Mouse (Mus musculus): Measurements from ENCODE around the gene P2ry12. TPM values are rescaled to one million over a fixed set of nuclear protein-coding genes. Genes with fewer than 3 reads are reported as not detected.

The P2ry12 gene
- polyA plus RNA-seq, 1 experiment from 2014 or later = 4.9 TPM

DNA sequence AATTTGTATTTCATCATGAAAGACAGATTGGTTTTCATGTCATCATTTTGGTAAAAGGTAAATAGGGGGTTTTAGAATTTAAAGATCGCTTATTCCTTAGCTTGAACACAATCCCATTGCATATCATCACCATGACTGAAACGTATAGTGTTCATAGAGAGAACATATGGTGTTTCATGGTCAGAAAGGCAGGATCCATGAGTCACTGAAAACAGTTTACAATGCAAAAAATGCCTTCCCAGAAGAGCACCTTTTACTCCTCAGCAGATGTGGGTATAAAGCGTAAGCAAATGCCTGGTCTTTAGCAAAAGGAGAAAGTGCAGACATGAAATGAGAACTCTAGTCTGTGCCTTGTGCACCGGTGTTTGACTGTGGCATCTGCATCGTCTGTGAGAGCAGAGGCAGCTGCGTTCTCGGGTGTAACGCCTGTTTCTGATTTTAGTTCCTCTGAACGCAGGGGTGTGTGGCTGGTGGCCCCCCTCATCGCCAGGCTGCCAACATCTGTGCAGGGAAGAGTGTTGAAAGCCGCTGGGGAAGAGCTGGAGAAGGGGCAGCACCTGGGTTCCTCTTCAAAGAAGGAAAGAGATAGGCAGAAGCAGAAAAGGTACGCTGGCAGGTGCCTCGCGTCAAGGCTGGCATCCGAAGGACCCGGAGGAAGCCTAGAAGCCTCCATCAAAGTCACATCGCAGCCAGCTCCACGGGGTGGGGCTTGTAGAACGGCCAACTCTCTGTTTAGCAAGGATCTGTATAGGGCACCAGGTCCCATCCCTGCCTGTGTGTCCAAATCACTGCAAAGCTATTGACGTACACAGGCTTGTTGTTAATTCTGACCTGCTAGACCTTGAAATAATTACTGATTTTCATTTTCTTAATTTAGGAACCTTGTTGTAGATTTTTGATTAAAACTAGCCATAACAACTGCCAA, 4.7 kb downstream of the P2ry12 start:
- no peak overlapping the region for H3K4me2 ChIP-seq (ENCODE audit: low read length)
- H3K4me1 ChIP-seq (ENCODE audit: control insufficient read depth, insufficient read depth, low read length) = peaks cover 5% of the 10 kb centered on the region
- H3K27ac ChIP-seq (ENCODE audit: low read length) = no peak overlapping the region
- WGBS = 91% methylated on average over 20 of the region's 20 CpGs
- no peaks in the 10 kb centered on the region for H3K27me3 ChIP-seq (ENCODE audit: control insufficient read depth, insufficient read depth, low read depth, low read length)
- H3K4me3 ChIP-seq (ENCODE audit: low read depth, low read length) = no peak overlapping the region
- H3K9ac ChIP-seq (ENCODE audit: low read depth, low read length) = no peak overlapping the region
- ATAC-seq = no peak
- no peaks in the 10 kb centered on the region for H3K36me3 ChIP-seq (ENCODE audit: control insufficient read depth, insufficient read depth, low read length)
- H3K9me3 ChIP-seq (replicated peaks; ENCODE audit: control insufficient read depth, low read length, poor library complexity, severe bottlenecking) = no peaks in the 10 kb centered on the region

DNA sequence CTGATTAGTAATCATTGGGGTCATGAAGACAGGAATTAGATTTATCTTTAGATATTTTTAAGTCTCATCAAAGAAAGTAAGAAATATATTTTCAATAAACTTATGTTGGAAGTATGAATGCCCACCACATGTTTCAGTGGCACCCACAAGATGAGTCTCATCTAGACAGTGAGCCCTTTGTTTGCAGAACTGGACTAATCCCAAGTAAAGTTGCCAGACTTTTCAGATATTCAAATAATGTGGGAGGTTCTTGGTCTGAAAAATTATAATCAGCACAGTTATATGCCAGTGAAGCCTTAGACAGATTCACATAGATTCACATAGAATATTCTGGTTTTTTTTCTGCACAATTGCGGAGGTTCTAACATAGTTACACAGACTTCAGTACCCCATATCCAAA, 12.2 kb downstream of the P2ry12 start:
- H3K27ac ChIP-seq (ENCODE audit: low read length) = no peak overlapping the region
- no peak overlapping the region for H3K4me2 ChIP-seq (ENCODE audit: low read length)
- H3K9ac ChIP-seq (ENCODE audit: low read depth, low read length) = no peak overlapping the region
- 100% methylated on average over 1 of the region's 1 CpGs for WGBS
- no peak overlapping the region for H3K4me3 ChIP-seq (ENCODE audit: low read depth, low read length)
- ATAC-seq = no peak
- no peaks in the 10 kb centered on the region for H3K36me3 ChIP-seq (ENCODE audit: control insufficient read depth, insufficient read depth, low read length)
- no peaks in the 10 kb centered on the region for H3K4me1 ChIP-seq (ENCODE audit: control insufficient read depth, insufficient read depth, low read length)
- no peaks in the 10 kb centered on the region for H3K9me3 ChIP-seq (replicated peaks; ENCODE audit: control insufficient read depth, low read length, poor library complexity, severe bottlenecking)
- no peaks in the 10 kb centered on the region for H3K27me3 ChIP-seq (ENCODE audit: control insufficient read depth, insufficient read depth, low read depth, low read length)

DNA sequence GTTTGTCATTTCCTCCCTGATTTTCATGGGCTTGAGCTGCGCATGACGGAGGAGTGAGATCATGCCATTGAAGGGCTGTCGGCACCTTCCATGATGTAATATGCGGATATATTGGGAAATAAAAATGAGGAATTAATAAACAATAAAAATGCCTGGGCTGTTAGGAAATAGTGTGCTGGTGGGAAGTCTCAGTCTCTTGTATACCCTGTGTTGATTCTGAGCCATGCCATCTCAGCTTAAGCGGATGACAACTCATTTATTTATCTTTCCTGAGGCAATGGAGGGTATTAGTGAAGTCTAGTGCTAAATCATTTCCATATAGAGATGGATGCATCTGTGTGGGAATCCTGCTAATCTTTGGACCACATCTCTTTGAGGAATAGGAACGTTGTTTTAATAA, 14.6 kb downstream of the P2ry12 start:
- 89% methylated on average over 6 of the region's 6 CpGs for WGBS
- no peak overlapping the region for H3K4me2 ChIP-seq (ENCODE audit: low read length)
- H3K9me3 ChIP-seq (replicated peaks; ENCODE audit: control insufficient read depth, low read length, poor library complexity, severe bottlenecking) = no peaks in the 10 kb centered on the region
- no peaks in the 10 kb centered on the region for H3K27me3 ChIP-seq (ENCODE audit: control insufficient read depth, insufficient read depth, low read depth, low read length)
- no peak overlapping the region for H3K4me3 ChIP-seq (ENCODE audit: low read depth, low read length)
- no peak overlapping the region for H3K27ac ChIP-seq (ENCODE audit: low read length)
- H3K4me1 ChIP-seq (ENCODE audit: control insufficient read depth, insufficient read depth, low read length) = no peaks in the 10 kb centered on the region
- H3K9ac ChIP-seq (ENCODE audit: low read depth, low read length) = no peak overlapping the region
- ATAC-seq = no peak; the same call in 1 of the 2 replicates
- H3K36me3 ChIP-seq (ENCODE audit: control insufficient read depth, insufficient read depth, low read length) = no peaks in the 10 kb centered on the region

DNA sequence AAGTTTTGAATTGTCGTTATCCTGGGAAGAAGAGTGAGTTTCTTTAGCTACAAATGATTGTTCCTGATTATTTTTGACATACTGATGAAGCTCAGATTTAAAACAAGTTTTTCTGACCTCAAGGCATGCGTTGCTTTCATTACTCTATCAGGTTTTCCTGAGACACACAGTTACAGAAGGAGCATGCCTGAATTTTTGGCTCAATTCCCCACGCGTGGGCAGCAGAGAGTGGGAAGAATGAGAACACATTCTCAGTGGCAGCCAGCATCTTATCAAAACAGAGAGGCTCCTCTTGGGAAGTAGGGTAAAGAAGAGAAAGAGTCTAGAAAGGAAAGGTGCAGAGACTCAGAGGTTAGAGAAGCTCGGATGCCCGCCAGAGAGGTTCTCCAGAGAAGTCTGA, 19.3 kb downstream of the P2ry12 start:
- no peak for ATAC-seq
- no peak overlapping the region for H3K27ac ChIP-seq (ENCODE audit: low read length)
- WGBS = 81% methylated on average over 6 of the region's 6 CpGs
- H3K4me3 ChIP-seq (ENCODE audit: low read depth, low read length) = no peak overlapping the region
- H3K9me3 ChIP-seq (replicated peaks; ENCODE audit: control insufficient read depth, low read length, poor library complexity, severe bottlenecking) = no peaks in the 10 kb centered on the region
- H3K36me3 ChIP-seq (ENCODE audit: control insufficient read depth, insufficient read depth, low read length) = peaks cover 2% of the 10 kb centered on the region; the same call in 1 of the 2 replicates
- H3K9ac ChIP-seq (ENCODE audit: low read depth, low read length) = no peak overlapping the region
- no peaks in the 10 kb centered on the region for H3K4me1 ChIP-seq (ENCODE audit: control insufficient read depth, insufficient read depth, low read length)
- H3K4me2 ChIP-seq (ENCODE audit: low read length) = no peak overlapping the region
- H3K27me3 ChIP-seq (ENCODE audit: control insufficient read depth, insufficient read depth, low read depth, low read length) = no peaks in the 10 kb centered on the region

DNA sequence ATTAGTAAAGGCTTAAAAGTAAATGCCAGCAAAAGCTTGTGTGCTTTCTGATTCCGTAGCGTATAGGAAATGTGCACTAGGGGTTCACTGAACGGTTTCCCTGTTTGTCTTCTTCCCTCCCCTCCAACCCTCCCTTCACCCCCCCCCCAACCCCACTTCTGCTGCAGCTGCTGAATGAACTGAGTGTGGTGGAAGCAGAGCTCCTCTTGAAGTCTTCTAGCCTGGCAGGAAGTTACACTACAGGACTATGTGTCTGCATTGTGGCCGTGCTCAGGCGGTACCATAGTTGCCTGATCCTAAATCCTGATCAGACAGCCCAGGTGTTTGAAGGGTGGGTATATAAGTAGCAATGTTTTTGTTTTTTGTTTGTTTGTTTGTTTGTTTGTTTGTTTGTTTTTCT, 27.8 kb downstream of the P2ry12 start:
- Histone ChIP-seq H3K27ac (ENCODE audit: low read length) (no peak overlapping the region), H3K9me3 (replicated peaks; ENCODE audit: control insufficient read depth, low read length, poor library complexity, severe bottlenecking) (no peaks in the 10 kb centered on the region), H3K4me2 (ENCODE audit: low read length) (no peak overlapping the region), H3K36me3 (ENCODE audit: control insufficient read depth, insufficient read depth, low read length) (peaks cover 2% of the 10 kb centered on the region; the same call in 1 of the 2 replicates), H3K27me3 (ENCODE audit: control insufficient read depth, insufficient read depth, low read depth, low read length) (no peaks in the 10 kb centered on the region), H3K9ac (ENCODE audit: low read depth, low read length) (no peak overlapping the region), H3K4me1 (ENCODE audit: control insufficient read depth, insufficient read depth, low read length) (no peaks in the 10 kb centered on the region), H3K4me3 (ENCODE audit: low read depth, low read length) (no peak overlapping the region)
- ATAC-seq = no peak
- WGBS = 77% methylated on average over 5 of the region's 5 CpGs

DNA sequence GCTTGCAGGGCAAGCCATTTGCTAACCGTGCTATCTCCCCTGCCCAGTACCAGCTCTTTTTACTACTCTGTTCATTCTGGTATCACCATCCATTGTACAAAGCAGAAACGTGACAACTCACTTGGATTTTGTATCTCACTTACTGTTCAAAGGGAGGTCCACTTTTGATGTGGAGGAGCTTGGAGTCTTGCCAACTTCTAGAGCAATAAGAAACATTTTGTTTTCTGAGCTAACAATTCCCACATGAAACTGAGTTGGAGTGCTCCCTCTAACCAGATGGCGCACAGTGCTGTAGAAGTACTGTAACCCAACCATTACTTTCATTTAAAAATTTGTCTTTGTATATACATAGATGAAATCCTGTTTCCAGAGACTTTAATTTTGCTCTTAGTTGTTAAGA, 31.8 kb downstream of the P2ry12 start:
- Histone ChIP-seq H3K36me3 (ENCODE audit: control insufficient read depth, insufficient read depth, low read length) (no peaks in the 10 kb centered on the region), H3K4me3 (ENCODE audit: low read depth, low read length) (no peak overlapping the region), H3K9me3 (replicated peaks; ENCODE audit: control insufficient read depth, low read length, poor library complexity, severe bottlenecking) (no peaks in the 10 kb centered on the region), H3K9ac (ENCODE audit: low read depth, low read length) (no peak overlapping the region), H3K4me1 (ENCODE audit: control insufficient read depth, insufficient read depth, low read length) (no peaks in the 10 kb centered on the region), H3K4me2 (ENCODE audit: low read length) (no peak overlapping the region), H3K27ac (ENCODE audit: low read length) (no peak overlapping the region), H3K27me3 (ENCODE audit: control insufficient read depth, insufficient read depth, low read depth, low read length) (no peaks in the 10 kb centered on the region)
- no peak for ATAC-seq
- WGBS = 69% methylated on average over 3 of the region's 3 CpGs

- no peak overlapping the region for H3K4me2 ChIP-seq (ENCODE audit: low read length)
- no peaks in the 10 kb centered on the region for H3K36me3 ChIP-seq (ENCODE audit: control insufficient read depth, insufficient read depth, low read length)
- no peak overlapping the region for H3K27ac ChIP-seq (ENCODE audit: low read length)
- H3K9ac ChIP-seq (ENCODE audit: low read depth, low read length) = no peak overlapping the region
- H3K9me3 ChIP-seq (replicated peaks; ENCODE audit: control insufficient read depth, low read length, poor library complexity, severe bottlenecking) = no peaks in the 10 kb centered on the region
- H3K27me3 ChIP-seq (ENCODE audit: control insufficient read depth, insufficient read depth, low read depth, low read length) = no peaks in the 10 kb centered on the region
- no peaks in the 10 kb centered on the region for H3K4me1 ChIP-seq (ENCODE audit: control insufficient read depth, insufficient read depth, low read length)
- H3K4me3 ChIP-seq (ENCODE audit: low read depth, low read length) = no peak overlapping the region
- 57% methylated on average over 10 of the region's 10 CpGs for WGBS
- no peak for ATAC-seq
Measured at GRCm38 (mm10) chr3:59228730-59229551, 33.7 kb downstream of the P2ry12 start.

DNA sequence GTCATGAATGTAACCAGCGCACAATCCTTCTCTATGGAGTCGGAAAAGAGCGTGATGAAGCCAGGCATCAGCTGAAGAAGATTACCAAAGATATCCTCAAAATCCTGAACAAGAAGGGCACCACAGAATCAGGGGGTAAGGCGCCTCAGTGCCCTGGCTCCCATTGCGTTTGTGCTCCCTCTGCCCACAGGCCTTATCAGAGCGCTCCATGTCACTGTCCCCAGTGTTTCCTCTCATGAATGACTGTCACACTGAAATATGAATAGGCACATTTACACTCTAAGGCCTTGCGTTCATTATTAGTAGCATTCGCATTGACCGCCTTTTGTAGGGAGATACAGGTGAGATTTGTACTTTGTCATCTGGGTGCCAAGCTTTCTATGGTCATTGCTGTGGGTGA, 35.0 kb downstream of the P2ry12 start:
- no peak overlapping the region for H3K4me3 ChIP-seq (ENCODE audit: low read depth, low read length)
- H3K27me3 ChIP-seq (ENCODE audit: control insufficient read depth, insufficient read depth, low read depth, low read length) = no peaks in the 10 kb centered on the region
- H3K36me3 ChIP-seq (ENCODE audit: control insufficient read depth, insufficient read depth, low read length) = no peaks in the 10 kb centered on the region
- ATAC-seq = no peak
- H3K4me2 ChIP-seq (ENCODE audit: low read length) = no peak overlapping the region
- H3K9ac ChIP-seq (ENCODE audit: low read depth, low read length) = no peak overlapping the region
- no peaks in the 10 kb centered on the region for H3K9me3 ChIP-seq (replicated peaks; ENCODE audit: control insufficient read depth, low read length, poor library complexity, severe bottlenecking)
- H3K4me1 ChIP-seq (ENCODE audit: control insufficient read depth, insufficient read depth, low read length) = no peaks in the 10 kb centered on the region
- H3K27ac ChIP-seq (ENCODE audit: low read length) = no peak overlapping the region
- WGBS = over 99% methylated on average over 9 of the region's 9 CpGs

DNA sequence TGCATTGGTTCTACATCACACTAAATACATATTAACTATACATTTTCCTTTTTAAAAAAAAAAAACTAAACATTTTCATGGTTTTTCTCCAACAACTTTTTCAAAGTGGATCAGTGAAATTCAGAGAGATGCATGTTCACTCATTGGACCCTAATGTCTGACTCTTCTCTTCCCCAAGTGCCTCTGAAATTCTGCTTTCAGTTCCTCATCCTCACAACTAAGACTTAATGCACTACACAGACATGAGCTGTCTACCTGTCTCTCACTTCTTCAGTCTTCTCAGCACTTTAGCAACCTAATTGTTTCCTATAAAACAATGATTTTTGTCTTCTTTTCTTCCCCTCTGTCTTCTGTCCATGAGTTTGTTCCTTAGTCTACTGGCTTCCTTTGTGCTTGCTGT, 37.3 kb downstream of the P2ry12 start:
- ATAC-seq = no peak
- no peaks in the 10 kb centered on the region for H3K36me3 ChIP-seq (ENCODE audit: control insufficient read depth, insufficient read depth, low read length)
- no peaks in the 10 kb centered on the region for H3K4me1 ChIP-seq (ENCODE audit: control insufficient read depth, insufficient read depth, low read length)

More for the DNA sequence above, 37.3 kb downstream of the P2ry12 start:
- no peaks in the 10 kb centered on the region for H3K27me3 ChIP-seq (ENCODE audit: control insufficient read depth, insufficient read depth, low read depth, low read length)
- no peak overlapping the region for H3K27ac ChIP-seq (ENCODE audit: low read length)
- no peak overlapping the region for H3K4me2 ChIP-seq (ENCODE audit: low read length)
- H3K9me3 ChIP-seq (replicated peaks; ENCODE audit: control insufficient read depth, low read length, poor library complexity, severe bottlenecking) = no peaks in the 10 kb centered on the region
- no peak overlapping the region for H3K9ac ChIP-seq (ENCODE audit: low read depth, low read length)
- no peak overlapping the region for H3K4me3 ChIP-seq (ENCODE audit: low read depth, low read length)
